Mouse (Mus musculus): ENCODE results near the gene Trp73. TPM values are rescaled to one million over a fixed set of nuclear protein-coding genes. Genes with fewer than 3 reads are reported as not detected.

Trp73 gene
- total RNA-seq, 4 experiments from 2014 or later = 0.51 to 0.83 (median 0.64) TPM

- no peak for DNase-seq (ENCODE audit: low spot score in 2 of 2)
Measured at GRCm38 (mm10) chr4:154103912-154104311, 36.1 kb downstream of the Trp73 start.

GRCm38 (mm10) chr4:154103386-154103785 lies 36.6 kb downstream of the Trp73 start:
- DNase-seq (ENCODE audit: low spot score in 2 of 2) = no peak

GRCm38 (mm10) chr4:154099361-154099760 lies 40.6 kb downstream of the Trp73 start:
- no peak for DNase-seq (ENCODE audit: low spot score in 2 of 2)

GRCm38 (mm10) chr4:154096111-154096510 lies 43.9 kb downstream of the Trp73 start:
- no peak for DNase-seq (ENCODE audit: low spot score in 2 of 2)

- no peak for DNase-seq (ENCODE audit: low spot score in 2 of 2)
Measured at GRCm38 (mm10) chr4:154093210-154093609, 46.8 kb downstream of the Trp73 start.

- DNase-seq (ENCODE audit: low spot score in 2 of 2) = no peak
Measured at GRCm38 (mm10) chr4:154091356-154091755, 48.7 kb downstream of the Trp73 start.

- no peak for DNase-seq (ENCODE audit: low spot score in 2 of 2)
Measured at GRCm38 (mm10) chr4:154089205-154089604, 50.8 kb downstream of the Trp73 start.

- no peak for DNase-seq (ENCODE audit: low spot score in 2 of 2)
Measured at GRCm38 (mm10) chr4:154086436-154086835, 53.6 kb downstream of the Trp73 start.

GRCm38 (mm10) chr4:154085856-154086255 lies 54.2 kb downstream of the Trp73 start:
- peak in 1 of 2 experiments; percentile 24 for DNase-seq (ENCODE audit: low spot score in 2 of 2)

GRCm38 (mm10) chr4:154081974-154082373 lies 58.0 kb downstream of the Trp73 start:
- DNase-seq (ENCODE audit: low spot score in 2 of 2) = no peak

- DNase-seq (ENCODE audit: low spot score in 2 of 2) = no peak
Measured at GRCm38 (mm10) chr4:154081021-154081420, 59.0 kb downstream of the Trp73 start.

GRCm38 (mm10) chr4:154080211-154080610 lies 59.8 kb downstream of the Trp73 start:
- DNase-seq (ENCODE audit: low spot score in 2 of 2) = peak in 1 of 2 experiments; percentile 26

- DNase-seq (ENCODE audit: low spot score in 2 of 2) = no peak
Measured at GRCm38 (mm10) chr4:154071941-154072340, 68.1 kb downstream of the Trp73 start.

- no peak for DNase-seq (ENCODE audit: low spot score in 2 of 2)
Measured at GRCm38 (mm10) chr4:154071521-154071920, 68.5 kb downstream of the Trp73 start.

- DNase-seq (ENCODE audit: low spot score in 2 of 2) = no peak
Measured at GRCm38 (mm10) chr4:154070896-154071295, 69.1 kb downstream of the Trp73 start.

- DNase-seq (ENCODE audit: low spot score in 2 of 2) = peak in 1 of 2 experiments; percentile 50
Measured at GRCm38 (mm10) chr4:154064827-154065773, 74.9 kb downstream of the Trp73 start.

- DNase-seq (ENCODE audit: low spot score in 2 of 2) = no peak
Measured at GRCm38 (mm10) chr4:154057696-154058095, 82.3 kb downstream of the Trp73 start.

- DNase-seq (ENCODE audit: low spot score in 2 of 2) = no peak
Measured at GRCm38 (mm10) chr4:154056661-154057060, 83.3 kb downstream of the Trp73 start.

GRCm38 (mm10) chr4:154056046-154056445 lies 84.0 kb downstream of the Trp73 start:
- no peak for DNase-seq (ENCODE audit: low spot score in 2 of 2)

GRCm38 (mm10) chr4:154055482-154055881 lies 84.5 kb downstream of the Trp73 start:
- no peak for DNase-seq (ENCODE audit: low spot score in 2 of 2)

GRCm38 (mm10) chr4:154053065-154053464 lies 86.9 kb downstream of the Trp73 start:
- no peak for DNase-seq (ENCODE audit: low spot score in 2 of 2)

GRCm38 (mm10) chr4:154051401-154051800 lies 88.6 kb downstream of the Trp73 start:
- DNase-seq (ENCODE audit: low spot score in 2 of 2) = peak in 1 of 2 experiments; percentile 33

- DNase-seq (ENCODE audit: low spot score in 2 of 2) = no peak
Measured at GRCm38 (mm10) chr4:154045837-154046236, 94.2 kb downstream of the Trp73 start.
